Mouse (Mus musculus) intestine, embryonic 16.5 days (tissue): ENCODE data around the gene Slc35e4. TPM values are rescaled to one million over a fixed set of nuclear protein-coding genes. Genes with fewer than 3 reads are reported as not detected.
A peak's percentile ranks its signal among the peaks of the same experiment; 100 is the strongest.
"Not testable (repeated sequence)": the region's sequence is repeated elsewhere in the genome, so short reads cannot be mapped to it uniquely, and the experiment has no call there.

Experiments used
- ATAC-seq: fragments of 200-750 bp; cut with Nextera tagmentation; 2 replicates; pipeline ENCODE4 v1.8.0; 2017; ENCODE audit warnings: moderate TSS enrichment, moderate library complexity
- H3K27ac ChIP-seq: fragments of 300-500 bp; sonication (generic); 2 replicates; pipeline ENCODE4 v1.5.1; 2014; ENCODE audit warnings: mild to moderate bottlenecking, low read length
- H3K27me3 ChIP-seq: fragments of 300-500 bp; sonication (generic); replicated peaks from 2 replicates; pipeline ENCODE4 v1.6.1; 2014; ENCODE audit warnings: low read length, control low read depth, mixed read lengths; ENCODE audit not compliant: control insufficient read depth, insufficient read depth
- H3K36me3 ChIP-seq: fragments of 300-500 bp; sonication (generic); 2 replicates; pipeline ENCODE4 v1.6.1; 2014; ENCODE audit warnings: low read length, control low read depth; ENCODE audit not compliant: control insufficient read depth, insufficient read depth
- H3K4me1 ChIP-seq: fragments of 300-500 bp; sonication (generic); 2 replicates; pipeline ENCODE4 v1.6.1; 2014; ENCODE audit warnings: low read length, control low read depth, mixed read lengths; ENCODE audit not compliant: control insufficient read depth, insufficient read depth
- H3K4me2 ChIP-seq: fragments of 300-500 bp; sonication (generic); 2 replicates; pipeline ENCODE4 v1.6.1; 2014; ENCODE audit warnings: low read depth, low read length, control low read depth
- H3K4me3 ChIP-seq: fragments of 300-500 bp; sonication (generic); 2 replicates; pipeline ENCODE4 v1.5.1; 2014; ENCODE audit warnings: mild to moderate bottlenecking, low read length
- H3K9ac ChIP-seq: fragments of 300-500 bp; sonication (generic); 2 replicates; pipeline ENCODE4 v1.6.1; 2014; ENCODE audit warnings: low read depth, low read length
- H3K9me3 ChIP-seq: fragments of 300-500 bp; sonication (generic); 2 replicates; pipeline ENCODE4 v1.6.1; 2016; ENCODE audit warnings: low read length, control low read depth; ENCODE audit not compliant: control insufficient read depth
- WGBS: fragments of 180-500 bp; shearing (Covaris S2); extraction: QIAGEN DNeasy Blood & Tissue Kit; methylation state at CpG from one replicate; pipeline ENCODE4 v1.1.7; 2014; 5-methylcytosine and 5-hydroxymethylcytosine counted together
- polyA plus RNA-seq: library from polyadenylated mRNA; unstranded; fragments of >200 nt; fragmentation: Nextera tagmentation; extraction: Ambion mirVana; gene quantifications from 2 replicates; pipeline ENCODE4 v1.2.1, GENCODE M21; 2015

Slc35e4 gene
- polyA plus RNA-seq, 1 experiment from 2014 or later: 3.1 TPM

DNA sequence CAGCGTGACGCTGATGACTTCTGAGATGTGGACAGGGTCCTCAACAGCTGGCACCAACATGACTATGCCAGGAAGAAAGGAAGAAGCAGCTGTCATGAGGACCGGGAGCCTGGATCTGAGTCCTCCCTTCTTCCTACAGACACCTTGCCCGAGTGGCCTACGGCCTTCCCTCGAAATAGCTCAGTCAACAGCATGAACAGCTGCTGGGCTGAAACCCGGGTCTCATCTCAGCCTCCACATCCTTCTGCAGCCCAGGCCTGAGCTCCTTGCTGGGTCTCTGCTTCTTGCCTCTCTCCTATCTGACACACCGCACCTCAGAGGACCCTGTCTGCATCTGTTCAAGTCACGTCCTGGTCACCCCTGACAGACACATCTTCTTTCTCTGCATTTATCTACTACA lies 7.7 kb upstream of the Slc35e4 start:
- ATAC-seq: no peak
- 90% methylated on average over 9 of the region's 9 CpGs for whole genome bisulfite sequencing
- no peaks in the 10 kb centered on the region for H3K36me3 ChIP-seq
- no peaks in the 10 kb centered on the region for H3K9me3 ChIP-seq
- H3K27ac ChIP-seq: no peak overlapping the region
- H3K4me1 ChIP-seq: no peaks in the 10 kb centered on the region
- no peaks in the 10 kb centered on the region for H3K27me3 ChIP-seq
- H3K4me3 ChIP-seq: no peak overlapping the region
- H3K4me2 ChIP-seq: no peak overlapping the region
- no peak overlapping the region for H3K9ac ChIP-seq

DNA sequence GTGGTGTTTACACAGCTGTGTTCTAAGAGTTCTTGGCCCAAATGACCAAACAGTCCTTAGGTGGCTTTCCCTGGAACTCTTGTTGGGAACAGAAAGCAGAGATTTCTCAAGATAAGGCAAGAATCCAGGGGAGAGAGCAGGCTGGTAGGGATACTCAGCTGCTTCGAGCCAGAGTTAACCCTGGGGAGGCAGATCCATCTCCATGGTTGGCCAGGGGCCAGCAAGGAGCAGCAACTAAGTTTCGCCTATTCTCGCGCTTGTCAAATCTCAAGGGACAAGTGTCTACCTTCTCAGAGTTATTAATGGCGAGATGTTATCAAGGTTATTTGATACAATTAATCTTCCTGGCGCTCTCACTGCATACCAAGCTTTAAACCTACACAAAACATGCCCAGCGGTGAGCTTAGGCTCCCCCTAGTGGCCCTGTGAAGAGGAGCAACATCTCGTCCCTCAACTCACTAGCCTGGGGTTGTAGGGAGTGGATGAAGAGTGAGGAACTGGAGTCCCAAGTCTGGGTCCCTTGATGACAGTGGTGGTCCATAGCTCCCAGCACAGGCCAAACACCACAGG lies 6.9 kb upstream of the Slc35e4 start:
- H3K4me1 ChIP-seq: no peaks in the 10 kb centered on the region
- no peaks in the 10 kb centered on the region for H3K36me3 ChIP-seq
- H3K4me3 ChIP-seq: no peak overlapping the region
- H3K27ac ChIP-seq: no peak overlapping the region
- H3K4me2 ChIP-seq: no peak overlapping the region
- peak; percentile 48; the same call in 1 of the 2 replicates for ATAC-seq
- no peak overlapping the region for H3K9ac ChIP-seq
- H3K27me3 ChIP-seq: no peaks in the 10 kb centered on the region
- no peaks in the 10 kb centered on the region for H3K9me3 ChIP-seq
- 41% methylated on average over 8 of the region's 8 CpGs for WGBS

DNA sequence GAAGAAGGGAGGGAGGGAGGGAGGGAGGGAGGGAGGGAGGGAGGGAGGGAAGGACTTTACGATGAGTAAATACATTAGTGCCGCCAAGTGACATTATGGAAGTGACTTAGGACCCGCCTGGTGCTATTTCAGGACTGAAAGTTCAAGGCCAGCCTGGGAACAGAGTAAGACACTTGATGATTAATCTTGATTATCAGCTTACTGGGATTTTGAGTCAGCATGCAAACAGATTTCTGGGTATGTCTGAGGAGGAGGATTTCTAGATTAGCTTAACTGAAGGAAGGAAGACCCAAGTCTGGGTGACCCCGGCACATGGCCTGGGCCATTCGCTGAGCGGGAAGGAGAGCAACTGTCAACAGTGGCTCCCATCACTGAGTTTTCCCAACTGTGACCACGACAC lies 6.0 kb upstream of the Slc35e4 start:
- ATAC-seq: no peak
- no peak overlapping the region for H3K4me3 ChIP-seq
- H3K4me1 ChIP-seq: no peaks in the 10 kb centered on the region
- no peaks in the 10 kb centered on the region for H3K36me3 ChIP-seq
- no peak overlapping the region for H3K9ac ChIP-seq
- no peak overlapping the region for H3K27ac ChIP-seq
- H3K27me3 ChIP-seq: no peaks in the 10 kb centered on the region
- 82% methylated on average over 7 of the region's 7 CpGs for WGBS
- H3K9me3 ChIP-seq: no peaks in the 10 kb centered on the region
- no peak overlapping the region for H3K4me2 ChIP-seq

DNA sequence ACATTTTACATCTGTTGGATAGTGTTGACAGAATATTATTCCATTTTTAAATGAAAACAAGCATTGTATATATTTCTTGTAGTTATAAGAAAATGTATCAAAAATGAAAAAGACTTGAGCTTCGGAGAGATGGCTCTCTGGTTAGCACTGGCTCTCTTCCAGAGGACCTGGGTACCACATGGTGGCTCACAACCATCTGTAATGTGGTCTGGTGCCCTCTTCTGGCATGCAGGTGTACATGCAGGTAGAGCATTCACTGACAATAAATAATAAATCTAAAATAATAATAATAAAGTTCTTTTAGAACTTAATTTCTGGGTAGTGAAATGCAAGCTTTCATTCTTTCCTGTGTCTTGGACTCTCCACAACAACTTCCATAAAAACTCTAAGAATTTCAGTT lies 4.3 kb upstream of the Slc35e4 start:
- no peak for ATAC-seq
- Histone ChIP-seq H3K27ac (no peak overlapping the region), H3K4me1 (no peaks in the 10 kb centered on the region), H3K27me3 (no peaks in the 10 kb centered on the region), H3K9ac (no peak overlapping the region), H3K36me3 (no peaks in the 10 kb centered on the region), H3K9me3 (no peaks in the 10 kb centered on the region), H3K4me2 (no peak overlapping the region), H3K4me3 (no peak overlapping the region)
- 64% methylated on average over 1 of the region's 1 CpGs for WGBS

DNA sequence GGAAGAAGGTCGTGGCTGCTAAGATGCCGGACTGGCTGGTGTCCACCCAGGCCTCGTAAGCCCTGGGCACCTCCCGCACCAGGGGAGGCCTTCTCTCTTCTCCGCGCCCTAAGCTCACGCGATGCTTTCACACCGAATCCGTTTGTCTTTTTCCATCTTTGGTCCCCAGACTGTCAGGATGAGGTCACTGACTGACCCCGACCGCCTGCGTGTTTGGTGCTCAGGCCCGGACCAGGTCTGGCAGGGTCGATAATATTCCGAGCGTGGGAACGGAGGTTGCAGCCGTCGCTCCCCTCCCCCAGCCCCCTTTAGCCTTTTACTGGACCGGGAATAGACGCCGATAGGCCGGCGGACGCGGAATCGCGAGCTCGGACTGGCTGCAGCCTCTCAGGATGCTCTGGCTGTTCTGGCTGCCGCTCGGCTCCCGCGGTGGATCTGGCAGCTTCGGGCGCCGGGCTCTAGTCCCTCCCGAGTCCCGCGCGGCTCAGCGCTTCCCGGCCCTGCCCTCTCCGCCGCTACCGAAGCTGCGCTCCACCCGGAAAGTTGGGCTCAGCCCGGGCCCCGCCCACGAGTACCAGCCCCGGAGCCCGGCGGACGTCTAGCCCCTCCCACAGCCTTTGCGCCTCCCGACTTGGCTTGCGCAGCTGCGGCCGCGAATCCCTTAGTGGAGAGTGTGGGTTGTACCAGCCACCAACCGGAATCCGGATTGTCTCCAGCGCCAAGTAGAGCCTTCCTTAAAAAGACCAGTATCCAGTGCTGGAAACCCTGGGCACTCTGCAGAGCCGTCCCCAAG lies 952 bp downstream of the Slc35e4 start:
- peaks cover 4% of the 10 kb centered on the region; the same call in 1 of the 2 replicates for H3K27me3 ChIP-seq
- ATAC-seq: peak; percentile 85
- H3K4me2 ChIP-seq: peak overlapping the region; percentile 89
- peak overlapping the region; percentile 59 for H3K4me3 ChIP-seq
- H3K9ac ChIP-seq: peak overlapping the region; percentile 67
- H3K9me3 ChIP-seq: no peaks in the 10 kb centered on the region
- WGBS: under 1% methylated on average over 65 of the region's 65 CpGs
- peak overlapping the region; percentile 30 for H3K27ac ChIP-seq
- peaks cover 13% of the 10 kb centered on the region for H3K4me1 ChIP-seq
- H3K36me3 ChIP-seq: no peaks in the 10 kb centered on the region

DNA sequence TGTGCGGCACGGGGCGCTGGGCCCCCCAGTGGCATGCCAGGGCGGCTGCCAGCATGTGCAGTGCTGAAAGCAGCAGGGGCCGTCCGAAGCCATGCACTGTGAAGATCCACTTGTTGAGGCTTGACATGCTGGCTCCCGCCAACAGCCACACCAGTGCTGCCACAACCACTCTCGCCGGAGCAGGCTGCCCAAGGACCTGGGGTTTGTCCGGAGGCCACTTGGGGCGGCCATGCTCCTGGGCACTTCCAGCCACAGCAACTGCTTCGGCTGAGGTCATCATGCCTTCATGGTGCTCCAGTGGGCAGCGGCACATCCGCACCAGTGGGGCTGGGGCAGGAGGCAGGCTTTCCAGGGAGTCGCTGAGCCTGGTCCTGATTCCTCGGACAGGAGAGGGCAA lies 1.6 kb downstream of the Slc35e4 start:
- Histone ChIP-seq H3K27me3 (peaks cover 4% of the 10 kb centered on the region; the same call in 1 of the 2 replicates), H3K27ac (no peak overlapping the region), H3K4me3 (peak overlapping the region; percentile 59), H3K36me3 (no peaks in the 10 kb centered on the region), H3K4me2 (peak overlapping the region; percentile 89), H3K9ac (peak overlapping the region; percentile 67), H3K9me3 (no peaks in the 10 kb centered on the region), H3K4me1 (peaks cover 13% of the 10 kb centered on the region)
- 0 out of 2 replicates have a peak, but pooled peaks have one; percentile 12 for ATAC-seq
- WGBS: 7% methylated on average over 16 of the region's 16 CpGs

DNA sequence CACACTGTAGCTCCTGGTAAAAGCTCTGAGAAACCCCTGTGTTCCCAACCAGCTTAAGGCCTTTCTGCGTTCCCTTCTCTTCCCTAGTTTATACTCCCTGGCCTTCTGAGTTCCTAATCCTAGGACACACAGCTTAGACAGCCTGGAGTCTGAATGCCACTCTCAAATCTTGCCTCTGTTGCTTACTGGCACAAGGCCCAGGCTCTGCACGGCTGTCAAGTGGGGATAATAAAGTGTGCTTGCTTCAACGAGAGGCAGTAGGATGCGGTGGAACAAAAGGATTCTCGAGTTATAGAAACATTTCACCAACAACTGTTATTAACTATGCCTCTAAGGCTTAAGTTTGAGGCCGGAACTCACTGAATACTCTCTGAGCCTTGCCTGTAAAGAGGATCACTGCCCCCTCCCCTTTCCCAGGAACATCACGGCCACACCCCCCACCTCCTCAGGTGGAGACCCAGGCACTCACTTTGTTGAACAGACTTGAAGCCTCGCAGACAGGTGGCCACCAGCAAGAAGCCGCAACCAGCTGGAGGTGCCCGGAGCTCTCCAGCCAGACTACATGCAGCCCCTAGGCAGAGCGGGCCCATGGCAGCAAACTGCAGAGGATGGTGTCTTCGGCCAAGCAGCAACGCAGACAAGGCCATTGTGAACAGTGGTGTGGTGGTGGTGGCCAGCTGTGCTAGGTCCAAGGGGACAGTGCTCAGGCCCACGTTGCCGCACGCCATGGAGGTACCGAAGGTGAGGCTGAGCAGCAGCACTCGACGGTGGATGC lies 2.2 kb downstream of the Slc35e4 start:
- H3K9ac ChIP-seq: peak overlapping the region; percentile 67; the same call in 1 of the 2 replicates
- no peak for ATAC-seq
- WGBS: 28% methylated on average over 19 of the region's 19 CpGs

DNA sequence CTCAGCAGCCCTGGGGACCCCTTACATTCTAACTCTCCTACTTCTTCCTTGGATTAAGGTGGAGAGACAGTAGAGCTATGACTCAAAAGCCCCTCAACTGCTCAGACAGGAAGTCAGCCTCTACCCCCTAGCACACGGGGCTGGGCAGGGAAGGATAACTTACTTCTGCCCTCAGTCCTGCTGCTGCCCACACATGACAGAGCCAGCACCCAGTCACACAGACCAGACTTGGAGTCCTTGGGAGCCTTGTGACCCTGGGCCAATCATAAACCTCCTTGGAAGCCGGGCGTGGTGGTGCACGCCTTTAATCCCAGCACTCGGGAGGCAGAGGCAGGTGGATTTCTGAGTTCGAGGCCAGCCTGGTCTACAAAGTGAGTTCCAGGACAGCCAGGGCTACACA lies 3.0 kb downstream of the Slc35e4 start:
- H3K27ac ChIP-seq, H3K27me3 ChIP-seq, ATAC-seq, H3K9me3 ChIP-seq, H3K9ac ChIP-seq, H3K4me2 ChIP-seq, H3K36me3 ChIP-seq, H3K4me3 ChIP-seq: not testable (repeated sequence)
- WGBS: 90% methylated on average over 5 of the region's 6 CpGs
- H3K4me1 ChIP-seq: peaks cover 13% of the 10 kb centered on the region

More for the DNA sequence above, 2.2 kb downstream of the Slc35e4 start:
- Histone ChIP-seq H3K9me3 (no peaks in the 10 kb centered on the region), H3K4me3 (peak overlapping the region; percentile 59), H3K27me3 (peaks cover 4% of the 10 kb centered on the region; the same call in 1 of the 2 replicates), H3K36me3 (no peaks in the 10 kb centered on the region), H3K4me2 (peak overlapping the region; percentile 89), H3K27ac (no peak overlapping the region), H3K4me1 (peaks cover 13% of the 10 kb centered on the region)
